Mouse (Mus musculus): ENCODE results near the gene Thbs4. TPM values are rescaled to one million over a fixed set of nuclear protein-coding genes. Genes with fewer than 3 reads are reported as not detected.

Thbs4 gene
- total RNA-seq, 1 experiment from 2014 or later: not detected

GRCm38 (mm10) chr13:92765454-92766242 lies 29.0 kb downstream of the Thbs4 start:
- no peak for ATAC-seq (replicated peaks; ENCODE audit: low read depth, poor library complexity, severe bottlenecking)

- ATAC-seq (replicated peaks; ENCODE audit: low read depth, poor library complexity, severe bottlenecking): no peak
Measured at GRCm38 (mm10) chr13:92762322-92762721, 32.3 kb downstream of the Thbs4 start.

GRCm38 (mm10) chr13:92760519-92760918 lies 34.1 kb downstream of the Thbs4 start:
- no peak for ATAC-seq (replicated peaks; ENCODE audit: low read depth, poor library complexity, severe bottlenecking)

GRCm38 (mm10) chr13:92759096-92759495 lies 35.5 kb downstream of the Thbs4 start:
- ATAC-seq (replicated peaks; ENCODE audit: low read depth, poor library complexity, severe bottlenecking): no peak

GRCm38 (mm10) chr13:92757972-92758585 lies 36.5 kb downstream of the Thbs4 start:
- ATAC-seq (replicated peaks; ENCODE audit: low read depth, poor library complexity, severe bottlenecking): no peak

- ATAC-seq (replicated peaks; ENCODE audit: low read depth, poor library complexity, severe bottlenecking): no peak
Measured at GRCm38 (mm10) chr13:92755036-92755435, 39.6 kb downstream of the Thbs4 start.

GRCm38 (mm10) chr13:92753676-92754075 lies 40.9 kb downstream of the Thbs4 start:
- no peak for ATAC-seq (replicated peaks; ENCODE audit: low read depth, poor library complexity, severe bottlenecking)

- peak; percentile 71 for ATAC-seq (replicated peaks; ENCODE audit: low read depth, poor library complexity, severe bottlenecking)
Measured at GRCm38 (mm10) chr13:92751726-92752565, 42.7 kb downstream of the Thbs4 start.

- peak; percentile 87 for ATAC-seq (replicated peaks; ENCODE audit: low read depth, poor library complexity, severe bottlenecking)
Measured at GRCm38 (mm10) chr13:92750976-92751518, 43.6 kb downstream of the Thbs4 start.

GRCm38 (mm10) chr13:92743337-92743736 lies 51.3 kb downstream of the Thbs4 start:
- peak; percentile 57; the same call in 1 of the 2 replicates for ATAC-seq (replicated peaks; ENCODE audit: low read depth, poor library complexity, severe bottlenecking)

- peak; percentile 79 for ATAC-seq (replicated peaks; ENCODE audit: low read depth, poor library complexity, severe bottlenecking)
Measured at GRCm38 (mm10) chr13:92742886-92743285, 51.7 kb downstream of the Thbs4 start.

GRCm38 (mm10) chr13:92740671-92741270 lies 53.8 kb downstream of the Thbs4 start:
- peak; percentile 82 for ATAC-seq (replicated peaks; ENCODE audit: low read depth, poor library complexity, severe bottlenecking)

- ATAC-seq (replicated peaks; ENCODE audit: low read depth, poor library complexity, severe bottlenecking): no peak
Measured at GRCm38 (mm10) chr13:92739858-92740257, 54.8 kb downstream of the Thbs4 start.

- no peak for ATAC-seq (replicated peaks; ENCODE audit: low read depth, poor library complexity, severe bottlenecking)
Measured at GRCm38 (mm10) chr13:92738821-92739220, 55.8 kb downstream of the Thbs4 start.

- no peak for ATAC-seq (replicated peaks; ENCODE audit: low read depth, poor library complexity, severe bottlenecking)
Measured at GRCm38 (mm10) chr13:92736516-92737300, 57.9 kb downstream of the Thbs4 start.

GRCm38 (mm10) chr13:92735693-92736092 lies 58.9 kb downstream of the Thbs4 start:
- ATAC-seq (replicated peaks; ENCODE audit: low read depth, poor library complexity, severe bottlenecking): no peak

- ATAC-seq (replicated peaks; ENCODE audit: low read depth, poor library complexity, severe bottlenecking): 0 out of 2 replicates have a peak, but pooled peaks have one; percentile 17
Measured at GRCm38 (mm10) chr13:92733741-92734140, 60.9 kb downstream of the Thbs4 start.

- peak; percentile 90 for ATAC-seq (replicated peaks; ENCODE audit: low read depth, poor library complexity, severe bottlenecking)
Measured at GRCm38 (mm10) chr13:92733252-92733651, 61.4 kb downstream of the Thbs4 start.

- no peak for ATAC-seq (replicated peaks; ENCODE audit: low read depth, poor library complexity, severe bottlenecking)
Measured at GRCm38 (mm10) chr13:92732836-92733235, 61.8 kb downstream of the Thbs4 start.
